Comparison of ENCODE assay signal across 12 mouse cellular contexts in the genomic region with DNA sequence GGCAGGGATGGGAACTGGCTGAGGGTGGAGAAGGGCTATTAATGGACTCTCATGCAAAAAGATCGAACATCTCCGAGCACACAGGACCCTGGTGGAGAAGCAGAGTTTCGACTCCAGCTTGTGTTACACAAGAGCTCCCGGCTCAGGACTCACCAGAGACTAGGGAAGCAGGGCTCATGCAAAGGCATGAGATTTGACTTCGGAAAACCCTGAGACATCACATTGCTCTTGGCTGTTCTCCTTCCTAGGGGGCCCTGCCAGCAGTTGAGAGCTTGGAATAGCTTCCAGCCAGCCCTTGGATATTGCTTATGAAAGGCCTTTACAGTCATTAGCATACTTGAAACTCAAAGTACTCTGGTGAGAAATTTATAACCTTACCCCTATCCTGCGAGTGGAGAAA. TPM values are rescaled to one million over a fixed set of nuclear protein-coding genes. Genes with fewer than 3 reads are reported as not detected.
DNase-seq lines count a peak whose midpoint lies in the region; ATAC-seq lines count a peak whose summit lies in the region.
"Had no signal": no experiment of that assay in that cellular context is flagged by ENCODE, and none has a peak within 500 bp of the region (broad histone marks: within the 10 kb centered on the region; RNA-seq: fewer than 3 reads in every experiment).

No protein-coding gene starts in this region.

- 45% methylated on average over 6 of the region's 6 CpGs for WGBS in kidney, embryonic 16.5 days
- WGBS in hindbrain, embryonic 12.5 days, result 78% methylated on average over 6 of the region's 6 CpGs

- H3K36me3 ChIP-seq in kidney, embryonic 16.5 days (ENCODE audit: insufficient read depth, low read length), result no peaks in the 10 kb centered on the region
- H3K36me3 ChIP-seq in hindbrain, embryonic 12.5 days, result no peaks in the 10 kb centered on the region

- no peaks in the 10 kb centered on the region for H3K27me3 ChIP-seq in kidney, embryonic 16.5 days (ENCODE audit: insufficient read depth, low read length)
- 0 out of 2 replicates have a peak, but pooled peaks cover 3% of the 10 kb centered on the region for H3K27me3 ChIP-seq in hindbrain, embryonic 12.5 days

- no peak overlapping the region for H3K4me2 ChIP-seq in kidney, embryonic 16.5 days (replicated peaks; ENCODE audit: low read depth, low read length)
- H3K4me2 ChIP-seq in hindbrain, embryonic 12.5 days (replicated peaks), result no peak overlapping the region
- H3K4me2 ChIP-seq: midbrain, embryonic 11.5 days had no signal

- no peak overlapping the region for H3K4me3 ChIP-seq in kidney, embryonic 16.5 days (ENCODE audit: low read length)
- no peak overlapping the region for H3K4me3 ChIP-seq in hindbrain, embryonic 12.5 days

- H3K9ac ChIP-seq in kidney, embryonic 16.5 days (replicated peaks; ENCODE audit: low read length), result no peak overlapping the region
- no peak overlapping the region for H3K9ac ChIP-seq in hindbrain, embryonic 12.5 days

- peaks cover 25% of the 10 kb centered on the region for H3K4me1 ChIP-seq in kidney, embryonic 16.5 days (ENCODE audit: insufficient read depth, low read length)
- H3K4me1 ChIP-seq in hindbrain, embryonic 12.5 days, result peaks cover 34% of the 10 kb centered on the region

- ATAC-seq in kidney, embryonic 16.5 days (ENCODE audit: low FRiP score, low TSS enrichment), result no peak
- ATAC-seq in hindbrain, embryonic 12.5 days (ENCODE audit: low FRiP score), result no peak
- ATAC-seq in megakaryocyte-erythroid progenitor cell, adult 5-6 weeks (replicated peaks; ENCODE audit: low FRiP score, low TSS enrichment, poor library complexity, severe bottlenecking), result no peak

- H3K27ac ChIP-seq in kidney, embryonic 16.5 days (ENCODE audit: low read length), result no peak overlapping the region
- H3K27ac ChIP-seq in hindbrain, embryonic 12.5 days, result no peak overlapping the region

- no peaks in the 10 kb centered on the region for H3K9me3 ChIP-seq in kidney, embryonic 16.5 days (ENCODE audit: low read length)
- H3K9me3 ChIP-seq in hindbrain, embryonic 12.5 days (replicated peaks), result no peaks in the 10 kb centered on the region

- DNase-seq in adrenal gland, postnatal 14 days, result peak; percentile 33
- no peak for DNase-seq in adrenal gland, postnatal 36 days
- DNase-seq in kidney, postnatal 14 days, result peak; percentile 45
- peak; percentile 43 to 62 for DNase-seq in gastrocnemius, postnatal 4 days (ENCODE audit: low spot score in 2 of 2)
- DNase-seq in lung, postnatal 36 days, result peak; percentile 58
- DNase-seq: adrenal gland, postnatal 25 days; thymus, postnatal 36 days had no signal

RNA-seq across cellular contexts. Expression of a gene that starts 26.4 kb away (rescaled TPM):
- total RNA-seq in adrenal gland, postnatal 14 days (2021), result 2.5 and 3.4 TPM in 2 replicates
- total RNA-seq in adrenal gland, postnatal 36 days (2021), result 1 to 10 TPM; 2.1 to 2.2 TPM
- 11.0 and 12.7 TPM in 2 replicates for polyA plus RNA-seq in kidney, embryonic 16.5 days (2015; fragmentation: Nextera tagmentation; extraction: Ambion mirVana)
- total RNA-seq in gastrocnemius, postnatal 4 days (2021), result 10 to 100 TPM; 24.6 to 28.4 TPM
- 29.6 and 38.0 TPM in 2 replicates for polyA plus RNA-seq in hindbrain, embryonic 12.5 days (2016; fragmentation: Nextera tagmentation; extraction: Ambion mirVana)
- not detected in 2 replicates for total RNA-seq in megakaryocyte-erythroid progenitor cell, adult 5-6 weeks (2014; fragmentation: Nextera tagmentation)
- not detected in 2 replicates for total RNA-seq in megakaryocyte-erythroid progenitor cell, adult 5-6 weeks (2017)
- total RNA-seq: MEL had no signal

Comparison
In these comparisons a context has a peak if more than half of its experiments do, and no peak if none do; other contexts are left out.
1. DNase-seq: peak in adrenal gland, postnatal 14 days (single experiment), kidney, postnatal 14 days (single experiment), gastrocnemius, postnatal 4 days (2 of 2) and lung, postnatal 36 days (single experiment); none in adrenal gland, postnatal 36 days (0 of 2).